In the genomic region with DNA sequence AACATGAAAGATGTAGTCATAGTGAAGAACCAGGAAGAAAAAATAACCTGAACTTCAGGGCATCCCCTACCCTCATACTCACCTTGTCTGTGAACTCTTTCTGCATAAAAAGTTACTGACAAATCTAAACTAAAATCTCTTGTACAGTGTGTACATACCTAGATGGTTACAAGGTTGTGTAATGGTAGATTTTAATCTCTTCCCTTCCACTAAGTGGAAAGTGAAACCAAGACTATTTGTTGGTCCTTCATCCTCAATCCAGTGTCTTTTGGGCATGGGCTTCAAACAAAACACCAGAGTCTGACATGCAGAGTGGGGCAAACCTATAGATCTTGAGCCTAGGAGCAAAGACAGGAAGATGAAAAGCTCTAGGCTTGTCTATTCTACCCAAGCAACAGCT, we compare ENCODE assay signal across 27 mouse cellular contexts. TPM values are rescaled to one million over a fixed set of nuclear protein-coding genes. Genes with fewer than 3 reads are reported as not detected.
DNase-seq lines count a peak whose midpoint lies in the region; ATAC-seq and TF ChIP-seq lines count a peak whose summit lies in the region.
"Had no signal": no experiment of that assay in that cellular context is flagged by ENCODE, and none has a peak within 500 bp of the region (broad histone marks: within the 10 kb centered on the region; RNA-seq: fewer than 3 reads in every experiment).

No protein-coding gene starts in this region.

- no peak for TF ChIP-seq EP300 in CH12.LX (IDR thresholded peaks at IDR 0.05; ENCODE audit: low read length)

- no peak for DNase-seq in embryonic facial prominence, embryonic 11.5 days (ENCODE audit: low spot score)
- DNase-seq in embryonic facial prominence, embryonic 10.5 days (ENCODE audit: low spot score): no peak
- DNase-seq in spleen, adult 2 months (ENCODE audit: low read depth in 1 of 2, low spot score in 2 of 2): no peak
- DNase-seq in spleen, postnatal 14 days (ENCODE audit: low spot score in 2 of 2): no peak
- DNase-seq in CH12.LX (ENCODE audit: extremely low read depth): no peak
- DNase-seq in left cerebral cortex, postnatal 14 days (ENCODE audit: low spot score in 2 of 2): no peak
- DNase-seq in right cerebral cortex, postnatal 14 days: no peak
- DNase-seq: gastrocnemius, postnatal 25 days; heart, adult 2 months; liver, embryonic 13.5 days had no signal

- no peak overlapping the region for H3K4me2 ChIP-seq in embryonic facial prominence, embryonic 11.5 days (ENCODE audit: low read depth, low read length)
- H3K4me2 ChIP-seq in CH12.LX (ENCODE audit: insufficient read depth, low read depth, poor library complexity, severe bottlenecking): peak overlapping the region; percentile 16; the same call in 1 of the 2 replicates
- H3K4me2 ChIP-seq: heart, embryonic 13.5 days; hindbrain, embryonic 14.5 days; limb, embryonic 13.5 days; liver, embryonic 13.5 days; lung, embryonic 14.5 days; neural tube, embryonic 15.5 days had no signal

- H3K4me3 ChIP-seq in embryonic facial prominence, embryonic 11.5 days (ENCODE audit: low read depth, low read length): no peak overlapping the region
- no peak overlapping the region for H3K4me3 ChIP-seq in embryonic facial prominence, embryonic 10.5 days
- no peak overlapping the region for H3K4me3 ChIP-seq in spleen, adult 2 months (ENCODE audit: extremely low read depth, insufficient read depth, insufficient read length)
- peak overlapping the region in 1 of 3 experiments; percentile 29 for H3K4me3 ChIP-seq in CH12.LX (replicated peaks in 1 of 3; ENCODE audit: low read depth in 2 of 3, low read length in 2 of 3, poor library complexity in 1 of 3)
- H3K4me3 ChIP-seq: forebrain, embryonic 10.5 days; heart, adult 2 months; heart, embryonic 13.5 days; limb, embryonic 13.5 days; liver, embryonic 13.5 days; midbrain, embryonic 10.5 days; neural tube, embryonic 15.5 days had no signal

- no peak for TF ChIP-seq CTCF in spleen, adult 2 months (IDR thresholded peaks at IDR 0.05; ENCODE audit: extremely low read depth, insufficient read depth, insufficient read length, insufficient replicate concordance)
- TF ChIP-seq CTCF in CH12.LX (conservative IDR thresholded peaks at IDR 0.05 in 1 of 2, IDR thresholded peaks at IDR 0.05 in 1 of 2; ENCODE audit: low read depth in 2 of 2, low read length in 2 of 2): no peak

- ATAC-seq in embryonic facial prominence, embryonic 11.5 days (replicated peaks; ENCODE audit: insufficient number of reproducible peaks, low FRiP score, low TSS enrichment, low read depth): 0 out of 2 replicates have a peak, but pooled peaks have one; percentile 9
- ATAC-seq in megakaryocyte, adult 5-6 weeks (ENCODE audit: poor library complexity, severe bottlenecking): peak; percentile 25

- dilution Hi-C loops in CH12.LX (cut with MboI; ENCODE audit: extremely low pct_ligation_motif_present, extremely low pct_unique_long_range_greater_than_20kb, low sequenced_read_pairs): no loop called here

- TF ChIP-seq POLR2A in spleen, adult 2 months (IDR thresholded peaks at IDR 0.05; ENCODE audit: low read depth, low read length): no peak
- no peak for TF ChIP-seq POLR2A in CH12.LX (IDR thresholded peaks at IDR 0.05; ENCODE audit: low read depth, low read length)

- H3K79me2 ChIP-seq in CH12.LX (replicated peaks; ENCODE audit: control insufficient read depth, extremely low read depth, insufficient read depth, poor library complexity, severe bottlenecking): no peaks in the 10 kb centered on the region

- H3K36me3 ChIP-seq in embryonic facial prominence, embryonic 11.5 days (replicated peaks; ENCODE audit: control insufficient read depth, insufficient read depth, low read depth, low read length): no peaks in the 10 kb centered on the region
- H3K36me3 ChIP-seq in embryonic facial prominence, embryonic 10.5 days (replicated peaks): no peaks in the 10 kb centered on the region
- H3K36me3 ChIP-seq in spleen, adult 2 months (ENCODE audit: control insufficient read depth, insufficient read depth, low read length): no peaks in the 10 kb centered on the region
- no peaks in the 10 kb centered on the region for H3K36me3 ChIP-seq in CH12.LX (replicated peaks in 1 of 2; ENCODE audit: control insufficient read depth in 1 of 2, insufficient read depth in 1 of 2, low read length in 1 of 2)
- H3K36me3 ChIP-seq: forebrain, embryonic 10.5 days; heart, embryonic 13.5 days; limb, embryonic 13.5 days; liver, embryonic 13.5 days; midbrain, embryonic 10.5 days; neural tube, embryonic 15.5 days had no signal

- no peak overlapping the region for H3K27ac ChIP-seq in embryonic facial prominence, embryonic 11.5 days (replicated peaks; ENCODE audit: low read depth, low read length)
- no peak overlapping the region for H3K27ac ChIP-seq in embryonic facial prominence, embryonic 10.5 days (replicated peaks)
- peak overlapping the region; percentile 42; the same call in 1 of the 2 replicates for H3K27ac ChIP-seq in spleen, adult 2 months (ENCODE audit: insufficient read depth, low read length)
- no peak overlapping the region for H3K27ac ChIP-seq in CH12.LX (ENCODE audit: insufficient read depth, low read depth)
- H3K27ac ChIP-seq: forebrain, embryonic 10.5 days; heart, adult 2 months; heart, embryonic 13.5 days; hindbrain, embryonic 14.5 days; limb, embryonic 13.5 days; liver, embryonic 13.5 days; midbrain, embryonic 10.5 days; neural tube, embryonic 15.5 days had no signal

- H3K27me3 ChIP-seq in embryonic facial prominence, embryonic 11.5 days (ENCODE audit: control insufficient read depth, insufficient read depth, low read length): no peaks in the 10 kb centered on the region
- no peaks in the 10 kb centered on the region for H3K27me3 ChIP-seq in embryonic facial prominence, embryonic 10.5 days (replicated peaks; ENCODE audit: low read depth, poor library complexity, severe bottlenecking)
- no peaks in the 10 kb centered on the region for H3K27me3 ChIP-seq in spleen, adult 2 months (ENCODE audit: control insufficient read depth, insufficient read depth, low read length)
- H3K27me3 ChIP-seq in CH12.LX (replicated peaks): peaks cover 2% of the 10 kb centered on the region
- H3K27me3 ChIP-seq: heart, embryonic 13.5 days; limb, embryonic 13.5 days; liver, embryonic 13.5 days; neural tube, embryonic 15.5 days had no signal

- H3K9ac ChIP-seq in embryonic facial prominence, embryonic 11.5 days (replicated peaks; ENCODE audit: low read length): no peak overlapping the region
- H3K9ac ChIP-seq in CH12.LX (ENCODE audit: insufficient read depth, low read depth): peak overlapping the region; percentile 2; the same call in 1 of the 2 replicates
- H3K9ac ChIP-seq: heart, embryonic 13.5 days; hindbrain, embryonic 14.5 days; limb, embryonic 13.5 days; liver, embryonic 13.5 days; lung, embryonic 14.5 days; neural tube, embryonic 15.5 days had no signal

- no peaks in the 10 kb centered on the region for H3K4me1 ChIP-seq in embryonic facial prominence, embryonic 11.5 days (ENCODE audit: control insufficient read depth, insufficient read depth, low read length)
- H3K4me1 ChIP-seq in embryonic facial prominence, embryonic 10.5 days: no peaks in the 10 kb centered on the region
- peaks cover 2% of the 10 kb centered on the region; the same call in 1 of the 2 replicates for H3K4me1 ChIP-seq in spleen, adult 2 months (ENCODE audit: control insufficient read depth, insufficient read depth, insufficient read length)
- peaks cover 0 to 13% of the 10 kb centered on the region in 2 experiments; a peak in 2 of 4 replicates for H3K4me1 ChIP-seq in CH12.LX (ENCODE audit: control insufficient read depth in 1 of 2, insufficient read depth in 2 of 2)
- H3K4me1 ChIP-seq: forebrain, embryonic 10.5 days; heart, embryonic 13.5 days; limb, embryonic 13.5 days; liver, embryonic 13.5 days; midbrain, embryonic 10.5 days; neural tube, embryonic 15.5 days had no signal

- in situ Hi-C loops in CH12.LX (cut with MboI; ENCODE audit: low pct_ligation_motif_present, low pct_unique_long_range_greater_than_20kb, low sequenced_read_pairs): loop anchor here (10.0 kb wide), 1 partner anchor 774 kb away; no protein-coding TSS in a partner anchor

- no peaks in the 10 kb centered on the region for H3K9me3 ChIP-seq in embryonic facial prominence, embryonic 11.5 days (replicated peaks; ENCODE audit: control insufficient read depth, low read length)
- no peaks in the 10 kb centered on the region for H3K9me3 ChIP-seq in embryonic facial prominence, embryonic 10.5 days
- no peaks in the 10 kb centered on the region for H3K9me3 ChIP-seq in CH12.LX (replicated peaks; ENCODE audit: low read length)
- H3K9me3 ChIP-seq: forebrain, embryonic 10.5 days; heart, embryonic 13.5 days; limb, embryonic 13.5 days; liver, embryonic 13.5 days; midbrain, embryonic 10.5 days; neural tube, embryonic 15.5 days had no signal

- intact Hi-C loops in left cerebral cortex, postnatal 14 days (cut with DNase I): loop anchor here (2.0 kb wide), 2 partner anchors 426 to 458 kb away; no protein-coding TSS in a partner anchor

- TF ChIP-seq RAD21 in CH12.LX (IDR thresholded peaks at IDR 0.05; ENCODE audit: low read depth, low read length): no peak

TF ChIP-seq in CH12.LX, 34 proteins besides CTCF, POLR2A, EP300 and RAD21 (continues in another document):
- TF ChIP-seq UBTF (IDR thresholded peaks at IDR 0.05; ENCODE audit: low read depth, low read length) (no peak), MXI1 (IDR thresholded peaks at IDR 0.05; ENCODE audit: low read depth, low read length) (no peak), ETS1 (conservative IDR thresholded peaks at IDR 0.05; ENCODE audit: low read depth, low read length) (no peak), MAFK (IDR thresholded peaks at IDR 0.05; ENCODE audit: insufficient replicate concordance, low read length) (no peak)

RNA-seq across cellular contexts. Expression of gene Dennd2d, which starts 33.2 kb away (rescaled TPM):
- 0.80 and 1.2 TPM in 2 replicates for polyA plus RNA-seq in embryonic facial prominence, embryonic 11.5 days (2014; fragmentation: Nextera tagmentation; extraction: Ambion mirVana)
- polyA plus RNA-seq in embryonic facial prominence, embryonic 10.5 days (2016; fragmentation: Nextera tagmentation; extraction: Ambion mirVana): 1.1 and 1.3 TPM in 2 replicates
- 30.9 and 34.4 TPM in 2 replicates for polyA plus RNA-seq in spleen, adult 2 months (2012; rRNA removed)
- total RNA-seq in CH12.LX (2012; rRNA removed) (23.5 and 30.4 TPM in 2 replicates), CH12.LX (2014; rRNA removed) (39.3 and 39.8 TPM in 2 replicates)
- 37.7 and 38.2 TPM in 2 replicates for polyA plus RNA-seq in CH12.LX (2012; ENCODE audit: insufficient read length, low read depth)
- total RNA-seq in megakaryocyte, adult 5-6 weeks (2015): 10.6 and 14.0 TPM in 2 replicates
- total RNA-seq in megakaryocyte, adult 5-6 weeks (2017): 20.3 and 20.7 TPM in 2 replicates
- under 1 TPM in 1 of 2 experiments, not detected in 1; 0.31 TPM for total RNA-seq in left cerebral cortex, postnatal 14 days (2021)

RNA-seq across cellular contexts. Expression of gene Chil6, which starts 43.0 kb away (rescaled TPM):
- polyA plus RNA-seq in embryonic facial prominence, embryonic 11.5 days (2014; fragmentation: Nextera tagmentation; extraction: Ambion mirVana): not detected in 2 replicates
- polyA plus RNA-seq in embryonic facial prominence, embryonic 10.5 days (2016; fragmentation: Nextera tagmentation; extraction: Ambion mirVana): not detected in 2 replicates
- 0.06 TPM in 1 of 2 replicates, not detected in the other for polyA plus RNA-seq in spleen, adult 2 months (2012; rRNA removed)
- not detected in 2 replicates for total RNA-seq in CH12.LX (2012; rRNA removed)
- not detected in 2 replicates for total RNA-seq in CH12.LX (2014; rRNA removed)
- not detected in 2 replicates for polyA plus RNA-seq in CH12.LX (2012; ENCODE audit: insufficient read length, low read depth)
- not detected in 2 replicates for total RNA-seq in megakaryocyte, adult 5-6 weeks (2015)
- total RNA-seq in megakaryocyte, adult 5-6 weeks (2017): not detected in 2 replicates
- not detected for total RNA-seq in left cerebral cortex, postnatal 14 days (2021)
- total RNA-seq: adrenal gland, postnatal 10 days; gastrocnemius, postnatal 25 days; heart, adult 2 months; heart, postnatal 14 days; layer of hippocampus, adult 8-10 months; layer of hippocampus, postnatal 36 days; left cerebral cortex, postnatal 25 days; MEL had no signal
- polyA plus RNA-seq: cerebellum, adult 2 months; forebrain, embryonic 10.5 days; heart, adult 2 months; heart, embryonic 13.5 days; hindbrain, embryonic 14.5 days; kidney, embryonic 14.5 days; limb, embryonic 13.5 days; liver, embryonic 13.5 days; lung, embryonic 14.5 days; midbrain, embryonic 10.5 days; neural tube, embryonic 15.5 days; testis, adult 2 months had no signal

Comparison
In these comparisons a context has a peak if more than half of its experiments do, and no peak if none do; other contexts are left out.
1. RNA of gene Dennd2d, which starts 33.2 kb away (polyA plus RNA-seq): 37.7 to 38.2 TPM in CH12.LX and 30.9 to 34.4 TPM in spleen, adult 2 months; 1.1 to 1.3 TPM in embryonic facial prominence, embryonic 10.5 days and 0.80 to 1.2 TPM in embryonic facial prominence, embryonic 11.5 days; every median in the first group is over 10 times any median in the second.